Mouse (Mus musculus): ENCODE measurements around the gene Snrpc. TPM values are rescaled to one million over a fixed set of nuclear protein-coding genes. Genes with fewer than 3 reads are reported as not detected.

The Snrpc gene
- total and polyA plus RNA-seq, 2 experiments, result 24.4 to 42.2 TPM

- H3K9ac ChIP-seq (ENCODE audit: low read depth, low read length), result no peak overlapping the region
- H3K27ac ChIP-seq (replicated peaks; ENCODE audit: insufficient read depth, low read depth, low read length), result no peak overlapping the region
- 56% methylated on average over 4 of the region's 4 CpGs for WGBS
- peak; percentile 61 for DNase-seq (ENCODE audit: extremely low read depth, low read depth, low spot score)
- no peaks in the 10 kb centered on the region for H3K36me3 ChIP-seq (ENCODE audit: control insufficient read depth, insufficient read depth, low read length)
- H3K4me3 ChIP-seq (ENCODE audit: insufficient read depth, low read depth, low read length), result no peak overlapping the region
- H3K4me1 ChIP-seq (ENCODE audit: control insufficient read depth, insufficient read depth, low read length), result peaks cover 57% of the 10 kb centered on the region
- H3K27me3 ChIP-seq (ENCODE audit: control insufficient read depth, insufficient read depth, low read length), result no peaks in the 10 kb centered on the region
- TF ChIP-seq CTCF (IDR thresholded peaks at IDR 0.05; ENCODE audit: low read depth, low read length), result peak; percentile 32; the same call in 1 of the 2 replicates
- no peak for TF ChIP-seq POLR2A (IDR thresholded peaks at IDR 0.05; ENCODE audit: extremely low read depth, insufficient read depth, low read length)
- H3K79me2 ChIP-seq (ENCODE audit: control insufficient read depth, insufficient read depth, low read length), result peaks cover 59% of the 10 kb centered on the region
Observed at GRCm38 (mm10) chr17:27803752-27804151, 34.2 kb upstream of the Snrpc start.

GRCm38 (mm10) chr17:27804156-27804690, 33.7 kb upstream of the Snrpc start:
- Histone ChIP-seq H3K4me3 (ENCODE audit: insufficient read depth, low read depth, low read length) (no peak overlapping the region), H3K4me1 (ENCODE audit: control insufficient read depth, insufficient read depth, low read length) (peaks cover 54% of the 10 kb centered on the region), H3K27ac (replicated peaks; ENCODE audit: insufficient read depth, low read depth, low read length) (peak overlapping the region; percentile 76), H3K27me3 (ENCODE audit: control insufficient read depth, insufficient read depth, low read length) (no peaks in the 10 kb centered on the region), H3K36me3 (ENCODE audit: control insufficient read depth, insufficient read depth, low read length) (no peaks in the 10 kb centered on the region), H3K9ac (ENCODE audit: low read depth, low read length) (no peak overlapping the region), H3K79me2 (ENCODE audit: control insufficient read depth, insufficient read depth, low read length) (peaks cover 54% of the 10 kb centered on the region)
- no peak for TF ChIP-seq CTCF (IDR thresholded peaks at IDR 0.05; ENCODE audit: low read depth, low read length)
- TF ChIP-seq POLR2A (IDR thresholded peaks at IDR 0.05; ENCODE audit: extremely low read depth, insufficient read depth, low read length), result no peak
- no peak for DNase-seq (ENCODE audit: extremely low read depth, low read depth, low spot score)
- 85% methylated on average over 7 of the region's 7 CpGs for WGBS

GRCm38 (mm10) chr17:27804803-27805770, 32.9 kb upstream of the Snrpc start:
- TF ChIP-seq CTCF (IDR thresholded peaks at IDR 0.05; ENCODE audit: low read depth, low read length) (no peak), POLR2A (IDR thresholded peaks at IDR 0.05; ENCODE audit: extremely low read depth, insufficient read depth, low read length) (no peak)
- peak; percentile 87 for DNase-seq (ENCODE audit: extremely low read depth, low read depth, low spot score)
- Histone ChIP-seq H3K4me1 (ENCODE audit: control insufficient read depth, insufficient read depth, low read length) (peaks cover 49% of the 10 kb centered on the region), H3K9ac (ENCODE audit: low read depth, low read length) (0 out of 2 replicates have a peak overlapping the region, but pooled peaks have one; percentile 7), H3K79me2 (ENCODE audit: control insufficient read depth, insufficient read depth, low read length) (peaks cover 54% of the 10 kb centered on the region), H3K27me3 (ENCODE audit: control insufficient read depth, insufficient read depth, low read length) (no peaks in the 10 kb centered on the region), H3K36me3 (ENCODE audit: control insufficient read depth, insufficient read depth, low read length) (no peaks in the 10 kb centered on the region; the same call in 1 of the 2 replicates), H3K4me3 (ENCODE audit: insufficient read depth, low read depth, low read length) (no peak overlapping the region), H3K27ac (replicated peaks; ENCODE audit: insufficient read depth, low read depth, low read length) (peak overlapping the region; percentile 76)
- WGBS, result 32% methylated on average over 10 of the region's 10 CpGs

GRCm38 (mm10) chr17:27807542-27808078, 30.3 kb upstream of the Snrpc start:
- 19% methylated on average over 2 of the region's 2 CpGs for WGBS
- no peak overlapping the region for H3K9ac ChIP-seq (ENCODE audit: low read depth, low read length)
- no peak overlapping the region for H3K4me3 ChIP-seq (ENCODE audit: insufficient read depth, low read depth, low read length)
- peaks cover 64% of the 10 kb centered on the region for H3K4me1 ChIP-seq (ENCODE audit: control insufficient read depth, insufficient read depth, low read length)
- no peaks in the 10 kb centered on the region for H3K27me3 ChIP-seq (ENCODE audit: control insufficient read depth, insufficient read depth, low read length)
- TF ChIP-seq POLR2A (IDR thresholded peaks at IDR 0.05; ENCODE audit: extremely low read depth, insufficient read depth, low read length) (no peak), CTCF (IDR thresholded peaks at IDR 0.05; ENCODE audit: low read depth, low read length) (no peak)
- peak; percentile 46 for DNase-seq (ENCODE audit: extremely low read depth, low read depth, low spot score)
- H3K36me3 ChIP-seq (ENCODE audit: control insufficient read depth, insufficient read depth, low read length), result no peaks in the 10 kb centered on the region; the same call in 1 of the 2 replicates
- peaks cover 66% of the 10 kb centered on the region for H3K79me2 ChIP-seq (ENCODE audit: control insufficient read depth, insufficient read depth, low read length)
- H3K27ac ChIP-seq (replicated peaks; ENCODE audit: insufficient read depth, low read depth, low read length), result peak overlapping the region; percentile 39

GRCm38 (mm10) chr17:27810569-27811331, 27.2 kb upstream of the Snrpc start:
- Histone ChIP-seq H3K27ac (replicated peaks; ENCODE audit: insufficient read depth, low read depth, low read length) (peak overlapping the region; percentile 74), H3K4me1 (ENCODE audit: control insufficient read depth, insufficient read depth, low read length) (peaks cover 56% of the 10 kb centered on the region), H3K27me3 (ENCODE audit: control insufficient read depth, insufficient read depth, low read length) (no peaks in the 10 kb centered on the region), H3K36me3 (ENCODE audit: control insufficient read depth, insufficient read depth, low read length) (no peaks in the 10 kb centered on the region; the same call in 1 of the 2 replicates), H3K79me2 (ENCODE audit: control insufficient read depth, insufficient read depth, low read length) (peaks cover 60% of the 10 kb centered on the region), H3K4me3 (ENCODE audit: insufficient read depth, low read depth, low read length) (no peak overlapping the region; the same call in 1 of the 2 replicates), H3K9ac (ENCODE audit: low read depth, low read length) (no peak overlapping the region)
- WGBS, result 27% methylated on average over 16 of the region's 16 CpGs
- peak; percentile 73 for DNase-seq (ENCODE audit: extremely low read depth, low read depth, low spot score)
- TF ChIP-seq POLR2A (IDR thresholded peaks at IDR 0.05; ENCODE audit: extremely low read depth, insufficient read depth, low read length), result no peak
- TF ChIP-seq CTCF (IDR thresholded peaks at IDR 0.05; ENCODE audit: low read depth, low read length), result no peak
